Mouse (Mus musculus): ENCODE measurements around the gene Baz1b.

- TF ChIP-seq CTCF (IDR thresholded peaks at IDR 0.05; ENCODE audit: extremely low read depth, insufficient read length, insufficient replicate concordance, low read depth, low read length) = no peak
- TF ChIP-seq POLR2A (IDR thresholded peaks at IDR 0.05; ENCODE audit: low read depth, low read length) = no peak
Measured at GRCm38 (mm10) chr5:135263866-135264503, 76.9 kb downstream of the Baz1b start.

All from small intestine, adult 2 months (tissue).